Mouse (Mus musculus) lung, postnatal 0 days (tissue): ENCODE results near the gene Irx5. TPM values are rescaled to one million over a fixed set of nuclear protein-coding genes. Genes with fewer than 3 reads are reported as not detected.
A peak's percentile ranks its signal among the peaks of the same experiment; 100 is the strongest.

Experiments used
- ATAC-seq: fragments of 200-750 bp; cut with Nextera tagmentation; 2 replicates; pipeline ENCODE4 v1.8.0; 2017; ENCODE audit warnings: moderate library complexity
- DNase-seq: peaks from one replicate; pipeline ENCODE4 v3.0.0-alpha.2; 2016; ENCODE audit warnings: low spot score
- H3K27ac ChIP-seq: fragments of 300-500 bp; sonication (generic); 2 replicates; pipeline ENCODE4 v1.5.1; 2014; ENCODE audit warnings: antibody characterized with exemption, mild to moderate bottlenecking, low read length, mixed read lengths
- H3K27me3 ChIP-seq: fragments of 300-500 bp; sonication (generic); replicated peaks from 2 replicates; pipeline ENCODE4 v1.6.1; 2014; ENCODE audit warnings: low read length, mixed read lengths; ENCODE audit not compliant: insufficient read depth
- H3K36me3 ChIP-seq: fragments of 300-500 bp; sonication (generic); 2 replicates; pipeline ENCODE4 v1.6.1; 2014; ENCODE audit warnings: low read length, mixed read lengths; ENCODE audit not compliant: insufficient read depth
- H3K4me1 ChIP-seq: fragments of 300-500 bp; sonication (generic); 2 replicates; pipeline ENCODE4 v1.6.1; 2014; ENCODE audit warnings: antibody characterized with exemption, low read depth, low read length, mixed read lengths; ENCODE audit not compliant: insufficient read depth
- H3K4me2 ChIP-seq: fragments of 300-500 bp; sonication (generic); replicated peaks from 2 replicates; pipeline ENCODE4 v1.6.1; 2014; ENCODE audit warnings: low read depth, mild to moderate bottlenecking, low read length, moderate library complexity, mixed read lengths
- H3K4me3 ChIP-seq: fragments of 300-500 bp; sonication (generic); 2 replicates; pipeline ENCODE4 v1.5.1; 2014; ENCODE audit warnings: low read depth, low read length
- H3K9ac ChIP-seq: fragments of 300-500 bp; sonication (generic); replicated peaks from 2 replicates; pipeline ENCODE4 v1.6.1; 2014; ENCODE audit warnings: low read depth, mild to moderate bottlenecking
- H3K9me3 ChIP-seq: fragments of 300-500 bp; sonication (generic); 2 replicates; pipeline ENCODE4 v1.6.1; 2016; ENCODE audit warnings: low read length, mixed read lengths
- CTCF ChIP-seq: IDR thresholded peaks from 2 replicates; pipeline ENCODE4 v1.5.1; 2016; ENCODE audit warnings: antibody characterized with exemption, mild to moderate bottlenecking
- EP300 ChIP-seq: IDR thresholded peaks from 2 replicates; pipeline ENCODE4 v1.6.1; 2016; ENCODE audit warnings: antibody characterized with exemption, mild to moderate bottlenecking, control low read depth
- WGBS: fragments of 180-500 bp; shearing (Covaris S2); extraction: QIAGEN DNeasy Blood & Tissue Kit; methylation state at CpG from one replicate; pipeline ENCODE4 v1.1.7; 2014; 5-methylcytosine and 5-hydroxymethylcytosine counted together
- polyA plus RNA-seq: library from polyadenylated mRNA; unstranded; fragments of >200 nt; fragmentation: Nextera tagmentation; extraction: Ambion mirVana; gene quantifications from 2 replicates; pipeline ENCODE4 v1.2.1, GENCODE M21; 2015

Gene Irx5
- polyA plus RNA-seq, 1 experiment from 2014 or later: 19.3 TPM

- no peaks in the 10 kb centered on the region for H3K36me3 ChIP-seq
- TF ChIP-seq EP300 (no peak), CTCF (no peak)
- H3K9ac ChIP-seq: no peak overlapping the region
- H3K9me3 ChIP-seq: no peaks in the 10 kb centered on the region
- 58% methylated on average over 3 of the region's 3 CpGs for WGBS
- ATAC-seq (no peak), DNase-seq (peak; percentile 47)
- H3K4me1 ChIP-seq: no peaks in the 10 kb centered on the region
- no peak overlapping the region for H3K27ac ChIP-seq
- H3K4me2 ChIP-seq: no peak overlapping the region
- no peaks in the 10 kb centered on the region for H3K27me3 ChIP-seq
- no peak overlapping the region for H3K4me3 ChIP-seq
Measured at GRCm38 (mm10) chr8:92331811-92332210, 25.6 kb upstream of the Irx5 start.

GRCm38 (mm10) chr8:92333406-92333805, 24.0 kb upstream of the Irx5 start:
- no peak for TF ChIP-seq EP300
- no peak for TF ChIP-seq CTCF
- DNase-seq: no peak

GRCm38 (mm10) chr8:92335079-92335478, 22.3 kb upstream of the Irx5 start:
- H3K36me3 ChIP-seq: no peaks in the 10 kb centered on the region
- no peaks in the 10 kb centered on the region for H3K4me1 ChIP-seq
- H3K4me3 ChIP-seq: no peak overlapping the region
- no peak overlapping the region for H3K4me2 ChIP-seq
- WGBS: 66% methylated on average over 7 of the region's 7 CpGs
- no peak overlapping the region for H3K9ac ChIP-seq
- H3K27ac ChIP-seq: no peak overlapping the region
- no peak for DNase-seq
- no peaks in the 10 kb centered on the region for H3K27me3 ChIP-seq
- TF ChIP-seq CTCF: no peak
- TF ChIP-seq EP300: no peak
- H3K9me3 ChIP-seq: no peaks in the 10 kb centered on the region
- ATAC-seq: no peak

More at GRCm38 (mm10) chr8:92333406-92333805, 24.0 kb upstream of the Irx5 start:
- ATAC-seq: no peak
- no peaks in the 10 kb centered on the region for H3K9me3 ChIP-seq
- no peak overlapping the region for H3K27ac ChIP-seq
- no peaks in the 10 kb centered on the region for H3K36me3 ChIP-seq
- H3K9ac ChIP-seq: no peak overlapping the region
- H3K27me3 ChIP-seq: no peaks in the 10 kb centered on the region
- H3K4me2 ChIP-seq: no peak overlapping the region
- H3K4me1 ChIP-seq: no peaks in the 10 kb centered on the region
- WGBS: 78% methylated on average over 8 of the region's 8 CpGs
- no peak overlapping the region for H3K4me3 ChIP-seq

- H3K36me3 ChIP-seq: no peaks in the 10 kb centered on the region
- ATAC-seq (no peak), DNase-seq (no peak)
- WGBS: 69% methylated on average over 6 of the region's 6 CpGs
- no peak overlapping the region for H3K27ac ChIP-seq
- TF ChIP-seq EP300 (no peak), CTCF (no peak)
- H3K4me2 ChIP-seq: no peak overlapping the region
- H3K27me3 ChIP-seq: no peaks in the 10 kb centered on the region
- no peaks in the 10 kb centered on the region for H3K9me3 ChIP-seq
- no peaks in the 10 kb centered on the region for H3K4me1 ChIP-seq
- no peak overlapping the region for H3K4me3 ChIP-seq
- H3K9ac ChIP-seq: no peak overlapping the region
Measured at GRCm38 (mm10) chr8:92336041-92336440, 21.4 kb upstream of the Irx5 start.

GRCm38 (mm10) chr8:92343544-92343943, 13.9 kb upstream of the Irx5 start:
- H3K4me2 ChIP-seq: no peak overlapping the region
- no peaks in the 10 kb centered on the region for H3K36me3 ChIP-seq
- H3K4me3 ChIP-seq: no peak overlapping the region
- ATAC-seq (no peak), DNase-seq (no peak)
- 71% methylated on average over 4 of the region's 4 CpGs for WGBS
- H3K27me3 ChIP-seq: no peaks in the 10 kb centered on the region
- H3K4me1 ChIP-seq: no peaks in the 10 kb centered on the region
- no peaks in the 10 kb centered on the region for H3K9me3 ChIP-seq
- H3K27ac ChIP-seq: no peak overlapping the region
- no peak overlapping the region for H3K9ac ChIP-seq
- TF ChIP-seq CTCF (no peak), EP300 (no peak)

GRCm38 (mm10) chr8:92349898-92350486, 7.4 kb upstream of the Irx5 start:
- WGBS: 67% methylated on average over 11 of the region's 11 CpGs
- no peak for DNase-seq
- Histone ChIP-seq H3K27ac (no peak overlapping the region), H3K9me3 (no peaks in the 10 kb centered on the region), H3K4me1 (no peaks in the 10 kb centered on the region), H3K36me3 (no peaks in the 10 kb centered on the region), H3K4me2 (peak overlapping the region; percentile 28), H3K4me3 (no peak overlapping the region), H3K9ac (no peak overlapping the region), H3K27me3 (no peaks in the 10 kb centered on the region; the same call in 1 of the 2 replicates)
- TF ChIP-seq CTCF: no peak
- no peak for TF ChIP-seq EP300
- no peak for ATAC-seq
